Mouse (Mus musculus): ENCODE results near the gene Fam129a. TPM values are rescaled to one million over a fixed set of nuclear protein-coding genes. Genes with fewer than 3 reads are reported as not detected.
"Not testable (repeated sequence)": the region's sequence is repeated elsewhere in the genome, so short reads cannot be mapped to it uniquely, and the experiment has no call there.

Fam129a gene
- polyA plus RNA-seq, 1 experiment from 2014 or later = 1.4 TPM

DNA sequence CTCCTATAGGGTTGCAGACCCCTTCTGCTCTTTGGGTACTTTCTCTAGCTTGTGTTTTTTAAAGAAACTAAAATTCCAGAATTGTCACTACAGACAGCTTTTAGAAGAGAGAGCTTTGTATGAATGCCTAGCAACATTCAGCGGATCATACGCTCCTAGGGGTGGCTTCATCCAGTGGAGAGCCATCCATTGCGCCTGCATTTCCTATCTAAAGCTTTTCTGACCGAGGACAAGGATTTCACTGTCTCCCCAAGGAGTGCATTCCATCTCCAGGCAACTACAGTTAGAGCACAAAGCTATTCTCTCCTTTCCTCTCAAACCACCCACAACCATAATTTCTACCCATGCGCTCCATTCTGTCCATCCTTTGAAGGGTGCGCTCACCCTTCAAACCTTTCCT lies 155.4 kb downstream of the Fam129a start:
- WGBS = 82% methylated on average over 6 of the region's 6 CpGs
- H3K36me3 ChIP-seq (replicated peaks; ENCODE audit: control insufficient read depth, insufficient read depth, low read depth, low read length) = no peaks in the 10 kb centered on the region

GRCm38 (mm10) chr1:151728141-151728540 lies 157.2 kb downstream of the Fam129a start:
- Histone ChIP-seq H3K4me3 (ENCODE audit: low read depth, low read length) (no peak overlapping the region), H3K36me3 (replicated peaks; ENCODE audit: control insufficient read depth, insufficient read depth, low read depth, low read length) (no peaks in the 10 kb centered on the region), H3K4me1 (ENCODE audit: control insufficient read depth, insufficient read depth, low read length) (no peaks in the 10 kb centered on the region), H3K9ac (replicated peaks; ENCODE audit: low read length) (no peak overlapping the region), H3K9me3 (replicated peaks; ENCODE audit: control insufficient read depth, low read length) (no peaks in the 10 kb centered on the region), H3K27ac (replicated peaks; ENCODE audit: low read depth, low read length) (no peak overlapping the region), H3K4me2 (ENCODE audit: low read depth, low read length) (no peak overlapping the region), H3K27me3 (ENCODE audit: control insufficient read depth, insufficient read depth, low read length) (no peaks in the 10 kb centered on the region)
- 82% methylated on average over 4 of the region's 4 CpGs for WGBS
- DNase-seq (ENCODE audit: low spot score) (no peak), ATAC-seq (replicated peaks; ENCODE audit: insufficient number of reproducible peaks, low FRiP score, low TSS enrichment, low read depth) (no peak)

More for the DNA sequence above, 155.4 kb downstream of the Fam129a start:
- H3K4me3 ChIP-seq (ENCODE audit: low read depth, low read length) = no peak overlapping the region
- no peak overlapping the region for H3K4me2 ChIP-seq (ENCODE audit: low read depth, low read length)
- no peak overlapping the region for H3K27ac ChIP-seq (replicated peaks; ENCODE audit: low read depth, low read length)
- ATAC-seq (replicated peaks; ENCODE audit: insufficient number of reproducible peaks, low FRiP score, low TSS enrichment, low read depth) (no peak), DNase-seq (ENCODE audit: low spot score) (no peak)
- no peaks in the 10 kb centered on the region for H3K4me1 ChIP-seq (ENCODE audit: control insufficient read depth, insufficient read depth, low read length)
- no peak overlapping the region for H3K9ac ChIP-seq (replicated peaks; ENCODE audit: low read length)
- H3K27me3 ChIP-seq (ENCODE audit: control insufficient read depth, insufficient read depth, low read length) = no peaks in the 10 kb centered on the region
- no peaks in the 10 kb centered on the region for H3K9me3 ChIP-seq (replicated peaks; ENCODE audit: control insufficient read depth, low read length)

- Histone ChIP-seq H3K27me3 (ENCODE audit: control insufficient read depth, insufficient read depth, low read length) (no peaks in the 10 kb centered on the region), H3K36me3 (replicated peaks; ENCODE audit: control insufficient read depth, insufficient read depth, low read depth, low read length) (no peaks in the 10 kb centered on the region), H3K27ac (replicated peaks; ENCODE audit: low read depth, low read length) (no peak overlapping the region), H3K9ac (replicated peaks; ENCODE audit: low read length) (no peak overlapping the region), H3K4me3 (ENCODE audit: low read depth, low read length) (no peak overlapping the region), H3K4me1 (ENCODE audit: control insufficient read depth, insufficient read depth, low read length) (no peaks in the 10 kb centered on the region), H3K9me3 (replicated peaks; ENCODE audit: control insufficient read depth, low read length) (no peaks in the 10 kb centered on the region), H3K4me2 (ENCODE audit: low read depth, low read length) (no peak overlapping the region)
- DNase-seq (ENCODE audit: low spot score) (no peak), ATAC-seq (replicated peaks; ENCODE audit: insufficient number of reproducible peaks, low FRiP score, low TSS enrichment, low read depth) (no peak)
- 81% methylated on average over 2 of the region's 2 CpGs for WGBS
Measured at GRCm38 (mm10) chr1:151737146-151737545, 166.2 kb downstream of the Fam129a start.

DNA sequence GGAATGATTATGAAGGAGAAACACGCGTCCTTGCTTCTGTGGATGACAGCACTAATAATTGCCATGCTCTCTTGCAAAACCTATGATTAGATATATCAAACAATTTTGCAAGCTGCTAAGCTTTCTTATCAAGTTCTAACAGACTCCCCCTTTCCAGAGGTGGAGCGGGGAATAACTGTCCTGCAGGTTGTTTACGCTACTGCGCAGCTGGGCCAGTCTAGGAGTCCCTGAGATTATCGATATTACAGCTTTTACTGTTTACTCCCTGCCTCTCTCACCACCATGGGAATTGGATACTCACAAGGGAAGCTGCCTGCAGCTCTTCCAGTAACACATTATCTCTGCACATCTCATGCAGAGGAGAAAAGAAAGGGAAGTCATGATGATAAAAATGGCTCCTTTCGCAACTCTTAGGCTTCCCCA lies 170.2 kb downstream of the Fam129a start:
- Histone ChIP-seq H3K9ac (replicated peaks; ENCODE audit: low read length) (no peak overlapping the region), H3K9me3 (replicated peaks; ENCODE audit: control insufficient read depth, low read length) (no peaks in the 10 kb centered on the region), H3K4me2 (ENCODE audit: low read depth, low read length) (no peak overlapping the region), H3K27ac (replicated peaks; ENCODE audit: low read depth, low read length) (no peak overlapping the region), H3K4me3 (ENCODE audit: low read depth, low read length) (no peak overlapping the region), H3K4me1 (ENCODE audit: control insufficient read depth, insufficient read depth, low read length) (no peaks in the 10 kb centered on the region), H3K27me3 (ENCODE audit: control insufficient read depth, insufficient read depth, low read length) (no peaks in the 10 kb centered on the region), H3K36me3 (replicated peaks; ENCODE audit: control insufficient read depth, insufficient read depth, low read depth, low read length) (no peaks in the 10 kb centered on the region)
- 88% methylated on average over 7 of the region's 7 CpGs for WGBS
- no peak for ATAC-seq (replicated peaks; ENCODE audit: insufficient number of reproducible peaks, low FRiP score, low TSS enrichment, low read depth)
- DNase-seq (ENCODE audit: low spot score) = no peak

GRCm38 (mm10) chr1:151749894-151750293 lies 178.9 kb downstream of the Fam129a start:
- not testable (repeated sequence) for H3K9me3 ChIP-seq (replicated peaks; ENCODE audit: control insufficient read depth, low read length); DNase-seq (ENCODE audit: low spot score); H3K27ac ChIP-seq (replicated peaks; ENCODE audit: low read depth, low read length); H3K27me3 ChIP-seq (ENCODE audit: control insufficient read depth, insufficient read depth, low read length); H3K4me2 ChIP-seq (ENCODE audit: low read depth, low read length); ATAC-seq (replicated peaks; ENCODE audit: insufficient number of reproducible peaks, low FRiP score, low TSS enrichment, low read depth); H3K4me3 ChIP-seq (ENCODE audit: low read depth, low read length); H3K9ac ChIP-seq (replicated peaks; ENCODE audit: low read length); H3K4me1 ChIP-seq (ENCODE audit: control insufficient read depth, insufficient read depth, low read length); H3K36me3 ChIP-seq (replicated peaks; ENCODE audit: control insufficient read depth, insufficient read depth, low read depth, low read length)
- 87% methylated on average over 2 of the region's 2 CpGs for WGBS

DNA sequence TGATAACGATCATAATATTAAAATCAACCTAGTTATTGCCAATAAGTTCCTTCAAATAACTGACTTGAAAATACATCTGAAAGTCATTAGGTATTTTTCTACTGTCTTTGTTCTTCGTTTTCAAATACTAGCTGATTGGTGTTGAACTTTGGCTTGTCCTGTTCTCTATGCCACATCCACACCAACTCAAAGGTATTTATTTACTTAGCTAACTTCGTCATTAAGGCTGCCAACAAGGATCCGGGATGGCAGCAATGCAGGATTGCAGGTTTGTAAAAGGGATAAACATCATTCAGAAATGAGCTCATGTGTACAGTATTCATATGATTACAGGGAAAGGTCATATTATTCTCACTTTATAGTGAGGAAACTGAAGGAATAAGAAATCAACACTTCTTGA lies 182.0 kb downstream of the Fam129a start:
- no peak overlapping the region for H3K27ac ChIP-seq (replicated peaks; ENCODE audit: low read depth, low read length)
- H3K9me3 ChIP-seq (replicated peaks; ENCODE audit: control insufficient read depth, low read length) = no peaks in the 10 kb centered on the region
- no peaks in the 10 kb centered on the region for H3K36me3 ChIP-seq (replicated peaks; ENCODE audit: control insufficient read depth, insufficient read depth, low read depth, low read length)
- WGBS = 71% methylated on average over 4 of the region's 4 CpGs
- no peak overlapping the region for H3K9ac ChIP-seq (replicated peaks; ENCODE audit: low read length)
- H3K4me3 ChIP-seq (ENCODE audit: low read depth, low read length) = no peak overlapping the region
- DNase-seq (ENCODE audit: low spot score) (no peak), ATAC-seq (replicated peaks; ENCODE audit: insufficient number of reproducible peaks, low FRiP score, low TSS enrichment, low read depth) (no peak)
- H3K4me2 ChIP-seq (ENCODE audit: low read depth, low read length) = no peak overlapping the region
- H3K4me1 ChIP-seq (ENCODE audit: control insufficient read depth, insufficient read depth, low read length) = no peaks in the 10 kb centered on the region
- no peaks in the 10 kb centered on the region for H3K27me3 ChIP-seq (ENCODE audit: control insufficient read depth, insufficient read depth, low read length)

GRCm38 (mm10) chr1:151753374-151753929 lies 182.5 kb downstream of the Fam129a start:
- Histone ChIP-seq H3K27me3 (ENCODE audit: control insufficient read depth, insufficient read depth, low read length) (no peaks in the 10 kb centered on the region), H3K36me3 (replicated peaks; ENCODE audit: control insufficient read depth, insufficient read depth, low read depth, low read length) (no peaks in the 10 kb centered on the region), H3K4me1 (ENCODE audit: control insufficient read depth, insufficient read depth, low read length) (no peaks in the 10 kb centered on the region), H3K4me3 (ENCODE audit: low read depth, low read length) (no peak overlapping the region), H3K9me3 (replicated peaks; ENCODE audit: control insufficient read depth, low read length) (no peaks in the 10 kb centered on the region), H3K27ac (replicated peaks; ENCODE audit: low read depth, low read length) (no peak overlapping the region), H3K9ac (replicated peaks; ENCODE audit: low read length) (no peak overlapping the region), H3K4me2 (ENCODE audit: low read depth, low read length) (no peak overlapping the region)
- no peak for ATAC-seq (replicated peaks; ENCODE audit: insufficient number of reproducible peaks, low FRiP score, low TSS enrichment, low read depth)
- WGBS = 83% methylated on average over 8 of the region's 8 CpGs
- no peak for DNase-seq (ENCODE audit: low spot score)

- H3K4me3 ChIP-seq (ENCODE audit: low read depth, low read length) = no peak overlapping the region
- 71% methylated on average over 10 of the region's 10 CpGs for WGBS
- DNase-seq (ENCODE audit: low spot score) (no peak), ATAC-seq (replicated peaks; ENCODE audit: insufficient number of reproducible peaks, low FRiP score, low TSS enrichment, low read depth) (no peak)
- no peak overlapping the region; the same call in 1 of the 2 replicates for H3K4me2 ChIP-seq (ENCODE audit: low read depth, low read length)
- no peak overlapping the region for H3K9ac ChIP-seq (replicated peaks; ENCODE audit: low read length)
- H3K27ac ChIP-seq (replicated peaks; ENCODE audit: low read depth, low read length) = no peak overlapping the region
- H3K27me3 ChIP-seq (ENCODE audit: control insufficient read depth, insufficient read depth, low read length) = no peaks in the 10 kb centered on the region
- no peaks in the 10 kb centered on the region for H3K9me3 ChIP-seq (replicated peaks; ENCODE audit: control insufficient read depth, low read length)
- no peaks in the 10 kb centered on the region for H3K4me1 ChIP-seq (ENCODE audit: control insufficient read depth, insufficient read depth, low read length)
- no peaks in the 10 kb centered on the region for H3K36me3 ChIP-seq (replicated peaks; ENCODE audit: control insufficient read depth, insufficient read depth, low read depth, low read length)
Measured at GRCm38 (mm10) chr1:151754028-151754489, 183.1 kb downstream of the Fam129a start.

All from embryonic facial prominence, embryonic 11.5 days (tissue).